14 mouse cellular contexts compared by ENCODE assay signal in the genomic region with DNA sequence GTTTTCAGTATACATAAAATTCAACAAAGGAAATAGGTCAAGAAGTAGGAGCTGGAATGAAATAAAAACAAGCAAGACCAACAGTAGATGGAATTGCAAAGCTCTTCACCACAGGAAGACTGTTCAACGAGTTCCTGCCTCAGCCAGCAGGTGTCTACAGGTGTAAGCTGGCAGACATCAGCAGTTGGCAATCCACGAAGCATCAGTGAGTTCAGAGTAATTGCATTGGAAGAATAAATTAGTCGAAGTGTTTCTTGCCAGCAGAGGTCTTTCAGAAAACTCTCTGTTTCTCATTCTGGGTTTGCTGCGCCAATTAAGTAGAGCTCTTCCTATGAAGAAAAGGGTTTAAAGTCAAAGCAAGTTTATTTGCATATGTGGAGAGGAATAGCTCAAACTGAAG.
DNase-seq lines count a peak whose midpoint lies in the region; ATAC-seq and TF ChIP-seq lines count a peak whose summit lies in the region.
"Had no signal": no experiment of that assay in that cellular context is flagged by ENCODE, and none has a peak within 500 bp of the region (broad histone marks: within the 10 kb centered on the region; RNA-seq: fewer than 3 reads in every experiment).

No protein-coding gene starts in this region.

- H3K27me3 ChIP-seq in forebrain, postnatal 0 days (ENCODE audit: insufficient read depth, low read length), result no peaks in the 10 kb centered on the region
- no peaks in the 10 kb centered on the region for H3K27me3 ChIP-seq in forebrain, embryonic 11.5 days (ENCODE audit: control insufficient read depth, insufficient read depth, low read length)
- H3K27me3 ChIP-seq: heart, embryonic 13.5 days; lung, embryonic 15.5 days; megakaryocyte, embryonic 14.5 days had no signal

- WGBS in forebrain, postnatal 0 days, result 18% methylated on average over 4 of the region's 4 CpGs
- WGBS in forebrain, embryonic 11.5 days, result 50% methylated on average over 4 of the region's 4 CpGs

- H3K4me2 ChIP-seq in forebrain, postnatal 0 days (ENCODE audit: low read depth), result no peak overlapping the region
- H3K4me2 ChIP-seq in forebrain, embryonic 11.5 days (ENCODE audit: low read depth, low read length, severe bottlenecking), result no peak overlapping the region
- H3K4me2 ChIP-seq: heart, embryonic 13.5 days; lung, embryonic 15.5 days had no signal

- no peak overlapping the region for H3K4me3 ChIP-seq in forebrain, postnatal 0 days (ENCODE audit: low read depth, low read length)
- no peak overlapping the region for H3K4me3 ChIP-seq in forebrain, embryonic 11.5 days (ENCODE audit: low read depth, low read length)
- H3K4me3 ChIP-seq in layer of hippocampus, adult 2 months, result no peak overlapping the region
- H3K4me3 ChIP-seq: heart, embryonic 13.5 days; lung, embryonic 15.5 days; megakaryocyte, embryonic 14.5 days had no signal

- TF ChIP-seq POLR2A in brain, embryonic 14.5 days (IDR thresholded peaks at IDR 0.05; ENCODE audit: borderline replicate concordance, extremely low read depth, insufficient read depth, insufficient read length, poor library complexity, severe bottlenecking), result no peak

- no peak overlapping the region for H3K27ac ChIP-seq in forebrain, postnatal 0 days (ENCODE audit: low read depth, low read length)
- H3K27ac ChIP-seq in forebrain, embryonic 11.5 days (ENCODE audit: low read depth, low read length), result no peak overlapping the region
- H3K27ac ChIP-seq in layer of hippocampus, adult 2 months, result no peak overlapping the region
- H3K27ac ChIP-seq: heart, embryonic 13.5 days; lung, embryonic 15.5 days had no signal

- H3K4me1 ChIP-seq in forebrain, postnatal 0 days (ENCODE audit: insufficient read depth), result no peaks in the 10 kb centered on the region
- H3K4me1 ChIP-seq in forebrain, embryonic 11.5 days (replicated peaks; ENCODE audit: control insufficient read depth, insufficient read depth, low read length), result no peaks in the 10 kb centered on the region
- H3K4me1 ChIP-seq: heart, embryonic 13.5 days; lung, embryonic 15.5 days; megakaryocyte, embryonic 14.5 days had no signal

- TF ChIP-seq CTCF in forebrain, postnatal 0 days (IDR thresholded peaks at IDR 0.05; ENCODE audit: low read depth), result peak; percentile 43; the same call in 1 of the 2 replicates
- TF ChIP-seq CTCF in layer of hippocampus, adult 2 months (conservative IDR thresholded peaks at IDR 0.05), result peak; percentile 35; the same call in 1 of the 2 replicates
- no peak for TF ChIP-seq CTCF in brain, embryonic 14.5 days (IDR thresholded peaks at IDR 0.05; ENCODE audit: borderline replicate concordance, extremely low read depth, insufficient read depth, insufficient read length)

- ATAC-seq in forebrain, postnatal 0 days, result peak; percentile 62; the same call in 1 of the 2 replicates
- no peak for ATAC-seq in forebrain, embryonic 11.5 days (replicated peaks; ENCODE audit: low FRiP score)
- ATAC-seq: CD4-positive, CD25-positive, alpha-beta regulatory T cell, adult 4 months had no signal

- DNase-seq in forebrain, postnatal 0 days, result peak; percentile 45
- DNase-seq in forebrain, embryonic 11.5 days (ENCODE audit: low spot score), result no peak
- DNase-seq in layer of hippocampus, adult 2 months (ENCODE audit: low spot score in 2 of 2), result no peak
- DNase-seq in layer of hippocampus, adult 8-10 months (ENCODE audit: low spot score in 2 of 2), result no peak
- peak; percentile 32 for DNase-seq in ES-CJ7 (ENCODE audit: low read depth, low spot score)
- DNase-seq in brain, embryonic 14.5 days (ENCODE audit: low read depth), result peak; percentile 68
- DNase-seq in left cerebral cortex, adult 8-10 months (ENCODE audit: low spot score in 2 of 2), result no peak
- DNase-seq: gastrocnemius, postnatal 36 days; right cerebral cortex, postnatal 14 days; thymus, adult 2 months had no signal

- no peaks in the 10 kb centered on the region for H3K36me3 ChIP-seq in forebrain, postnatal 0 days (ENCODE audit: insufficient read depth)
- H3K36me3 ChIP-seq in forebrain, embryonic 11.5 days (ENCODE audit: control insufficient read depth, insufficient read depth, low read length), result no peaks in the 10 kb centered on the region
- H3K36me3 ChIP-seq: heart, embryonic 13.5 days; lung, embryonic 15.5 days had no signal

- H3K9ac ChIP-seq in forebrain, postnatal 0 days, result no peak overlapping the region
- no peak overlapping the region for H3K9ac ChIP-seq in forebrain, embryonic 11.5 days (ENCODE audit: low read length)
- H3K9ac ChIP-seq: heart, embryonic 13.5 days; lung, embryonic 15.5 days had no signal

- H3K9me3 ChIP-seq in forebrain, postnatal 0 days (ENCODE audit: low read length), result no peaks in the 10 kb centered on the region
- no peaks in the 10 kb centered on the region for H3K9me3 ChIP-seq in forebrain, embryonic 11.5 days (ENCODE audit: control insufficient read depth, low read length)
- H3K9me3 ChIP-seq: heart, embryonic 13.5 days; lung, embryonic 15.5 days; megakaryocyte, embryonic 14.5 days had no signal

Comparison
In these comparisons a context has a peak if more than half of its experiments do, and no peak if none do; other contexts are left out.
1. DNase-seq: peak in forebrain, postnatal 0 days (single experiment), ES-CJ7 (single experiment) and brain, embryonic 14.5 days (single experiment); none in forebrain, embryonic 11.5 days (single experiment), layer of hippocampus, adult 2 months (0 of 2), layer of hippocampus, adult 8-10 months (0 of 2) and left cerebral cortex, adult 8-10 months (0 of 2).